Mouse (Mus musculus) megakaryocyte, adult 5-6 weeks (primary cell): ENCODE results near the gene Slc6a20b. TPM values are rescaled to one million over a fixed set of nuclear protein-coding genes. Genes with fewer than 3 reads are reported as not detected.
A peak's percentile ranks its signal among the peaks of the same experiment; 100 is the strongest.
"Not testable (repeated sequence)": the region's sequence is repeated elsewhere in the genome, so short reads cannot be mapped to it uniquely, and the experiment has no call there.

ENCODE experiments used
- ATAC-seq: 2 replicates; pipeline ENCODE4 v1.8.0; 2016; ENCODE audit warnings: mild to moderate bottlenecking, inconsistent platforms; ENCODE audit not compliant: poor library complexity, severe bottlenecking
- total RNA-seq, 2 experiments: library from RNA; stranded (forward) in 1 of 2; stranded (reverse) in 1 of 2; fragments of 153-499, 151-499 nt in 1 of 2; fragments of 221-1000, 200-1000 nt in 1 of 2; gene quantifications; 2 replicates each; pipeline versions ENCODE4 v1.2.3 to v1.2.4; 2015 to 2017

Gene Slc6a20b
- total RNA-seq (2015) (not detected in 2 replicates), total RNA-seq (2017) (0.12 and 0.22 TPM in 2 replicates)

- ATAC-seq = no peak
Observed at GRCm38 (mm10) chr9:123632281-123632680, at the start of gene Slc6a20b. Gene Slc6a20b (minus strand): TSS chr9:123632565.

- no peak for ATAC-seq
Observed at GRCm38 (mm10) chr9:123679198-123679597, 46.8 kb upstream of the Slc6a20b start.

GRCm38 (mm10) chr9:123678327-123679105 is 46.2 kb upstream of the Slc6a20b start, which contains the start of the genes Ccr9 and Slc6a20a:
Gene Ccr9 (plus strand): TSS chr9:123678439.
Gene Slc6a20a (minus strand): TSS chr9:123678885.
- peak; percentile 52 for ATAC-seq

GRCm38 (mm10) chr9:123665645-123666044 is 33.3 kb upstream of the Slc6a20b start:
- ATAC-seq = peak; percentile 63

GRCm38 (mm10) chr9:123659986-123660676 is 27.8 kb upstream of the Slc6a20b start:
- ATAC-seq = not testable (repeated sequence)

- ATAC-seq = 0 out of 2 replicates have a peak, but pooled peaks have one; percentile 41
Observed at GRCm38 (mm10) chr9:123658981-123659380, 26.6 kb upstream of the Slc6a20b start.

GRCm38 (mm10) chr9:123657457-123657856 is 25.1 kb upstream of the Slc6a20b start:
- ATAC-seq = peak; percentile 47; the same call in 1 of the 2 replicates

GRCm38 (mm10) chr9:123651369-123651768 is 19.0 kb upstream of the Slc6a20b start:
- ATAC-seq = no peak

- no peak for ATAC-seq
Observed at GRCm38 (mm10) chr9:123649785-123650511, 17.6 kb upstream of the Slc6a20b start.

- no peak for ATAC-seq
Observed at GRCm38 (mm10) chr9:123640106-123640505, 7.7 kb upstream of the Slc6a20b start.

- peak; percentile 81 for ATAC-seq
Observed at GRCm38 (mm10) chr9:123638668-123639089, 6.3 kb upstream of the Slc6a20b start.

- ATAC-seq = no peak
Observed at GRCm38 (mm10) chr9:123638231-123638630, 5.9 kb upstream of the Slc6a20b start.

- no peak for ATAC-seq
Observed at GRCm38 (mm10) chr9:123636771-123637170, 4.4 kb upstream of the Slc6a20b start.

- no peak for ATAC-seq
Observed at GRCm38 (mm10) chr9:123632993-123633392, 628 bp upstream of the Slc6a20b start.

GRCm38 (mm10) chr9:123631666-123632065 is 699 bp downstream of the Slc6a20b start:
- ATAC-seq = peak; percentile 45

- no peak for ATAC-seq
Observed at GRCm38 (mm10) chr9:123625821-123626220, 6.5 kb downstream of the Slc6a20b start.

GRCm38 (mm10) chr9:123624741-123625140 is 7.6 kb downstream of the Slc6a20b start:
- no peak for ATAC-seq

GRCm38 (mm10) chr9:123620311-123621098 is 11.9 kb downstream of the Slc6a20b start:
- ATAC-seq = no peak

- peak; percentile 85 for ATAC-seq
Observed at GRCm38 (mm10) chr9:123601529-123601928, 30.8 kb downstream of the Slc6a20b start.

GRCm38 (mm10) chr9:123597376-123597775 is 35.0 kb downstream of the Slc6a20b start:
- no peak for ATAC-seq
